Mouse (Mus musculus) MEL (cell line): ENCODE measurements at regions not wholly inside any gene's neighbourhood (a gene's known extent, or its start where the extent isn't known, plus 50 kb on each side); places are given as distances from the start of the nearest gene placed in this dataset.

Source experiments
- CTCF ChIP-seq, 3 experiments: IDR thresholded peaks in 2 of 3; conservative IDR thresholded peaks in 1 of 3; 2 replicates each; pipeline ENCODE4 v1.5.1; 2011 to 2012; ENCODE audit warnings: low read length in 3 of 3, low read depth in 2 of 3, mild to moderate bottlenecking in 2 of 3, improper control_type of control experiment in 1 of 3, inconsistent platforms in 1 of 3, mixed read lengths in 1 of 3, moderate library complexity in 1 of 3; ENCODE audit not compliant: control insufficient read depth in 1 of 3, insufficient read depth in 1 of 3, poor library complexity in 1 of 3, severe bottlenecking in 1 of 3
- EP300 ChIP-seq, 2 experiments: IDR thresholded peaks; 2 replicates each; pipeline ENCODE4 v1.6.1; 2011; ENCODE audit warnings: improper control_type of control experiment in 2 of 2, low read length in 2 of 2, low read depth in 1 of 2, mild to moderate bottlenecking in 1 of 2
- GATA1 ChIP-seq: IDR thresholded peaks from 2 replicates; pipeline ENCODE4 v1.6.1; 2011; ENCODE audit warnings: low read depth, low read length, improper control_type of control experiment
- MXI1 ChIP-seq: IDR thresholded peaks from 2 replicates; pipeline ENCODE4 v1.6.1; 2011; ENCODE audit warnings: mild to moderate bottlenecking, low read depth, low read length, improper control_type of control experiment
- MYB ChIP-seq: IDR thresholded peaks from 2 replicates; pipeline ENCODE4 v1.6.1; 2011; ENCODE audit warnings: mild to moderate bottlenecking, low read depth, low read length, improper control_type of control experiment
- UBTF ChIP-seq: IDR thresholded peaks from 2 replicates; pipeline ENCODE4 v1.6.1; 2012; ENCODE audit warnings: low read depth, mild to moderate bottlenecking, inconsistent platforms, low read length, improper control_type of control experiment, moderate library complexity, borderline replicate concordance; ENCODE audit not compliant: insufficient read depth

- TF ChIP-seq CTCF (IDR thresholded peaks at IDR 0.05 in 2 of 3, conservative IDR thresholded peaks at IDR 0.05 in 1 of 3; ENCODE audit: control insufficient read depth in 1 of 3, insufficient read depth in 1 of 3, low read depth in 2 of 3, low read length in 3 of 3, poor library complexity in 1 of 3, severe bottlenecking in 1 of 3) (no peak), MXI1 (no peak), MYB (no peak), GATA1 (no peak), UBTF (no peak), EP300 (IDR thresholded peaks at IDR 0.05; ENCODE audit: low read depth in 1 of 2, low read length in 2 of 2) (no peak)
Observed at GRCm38 (mm10) chr5:37893639-37894550, 69.5 kb upstream of the Msx1 start.
